Mouse (Mus musculus) midbrain, postnatal 0 days (tissue): Measurements from ENCODE around the gene Id1. TPM values are rescaled to one million over a fixed set of nuclear protein-coding genes. Genes with fewer than 3 reads are reported as not detected.
A peak's percentile ranks its signal among the peaks of the same experiment; 100 is the strongest.

Source experiments
- ATAC-seq: fragments of 200-750 bp; cut with Nextera tagmentation; 2 replicates; pipeline ENCODE4 v1.8.0; 2017; ENCODE audit warnings: moderate number of reproducible peaks, mild to moderate bottlenecking, moderate TSS enrichment, moderate library complexity; ENCODE audit not compliant: low FRiP score
- DNase-seq: peaks from one replicate; pipeline ENCODE4 v3.0.0-alpha.2; 2015; ENCODE audit warnings: low spot score
- H3K27ac ChIP-seq: fragments of 300-500 bp; sonication (generic); 2 replicates; pipeline ENCODE4 v1.5.1; 2014; ENCODE audit warnings: low read depth, mild to moderate bottlenecking, low read length, mixed read lengths
- H3K27me3 ChIP-seq: fragments of 300-500 bp; sonication (generic); 2 replicates; pipeline ENCODE4 v1.6.1; 2014; ENCODE audit warnings: low read length, control low read depth, mixed read lengths; ENCODE audit not compliant: insufficient read depth
- H3K36me3 ChIP-seq: fragments of 300-500 bp; sonication (generic); 2 replicates; pipeline ENCODE4 v1.6.1; 2014; ENCODE audit warnings: low read length, control low read depth, mixed read lengths; ENCODE audit not compliant: insufficient read depth
- H3K4me1 ChIP-seq: fragments of 300-500 bp; sonication (generic); 2 replicates; pipeline ENCODE4 v1.6.1; 2014; ENCODE audit warnings: mild to moderate bottlenecking, control low read depth, antibody characterized with exemption, low read length, mixed read lengths; ENCODE audit not compliant: insufficient read depth
- H3K4me2 ChIP-seq: fragments of 300-500 bp; sonication (generic); 2 replicates; pipeline ENCODE4 v1.6.1; 2014; ENCODE audit warnings: low read depth, mild to moderate bottlenecking, low read length, mixed read lengths; ENCODE audit not compliant: poor library complexity, severe bottlenecking
- H3K4me3 ChIP-seq: fragments of 300-500 bp; sonication (generic); 2 replicates; pipeline ENCODE4 v1.5.1; 2014; ENCODE audit warnings: low read depth, mild to moderate bottlenecking, low read length, moderate library complexity
- H3K9ac ChIP-seq: fragments of 300-500 bp; sonication (generic); replicated peaks from 2 replicates; pipeline ENCODE4 v1.6.1; 2014; ENCODE audit warnings: mild to moderate bottlenecking, low read length, moderate library complexity, mixed read lengths; ENCODE audit not compliant: poor library complexity, severe bottlenecking
- H3K9me3 ChIP-seq: fragments of 300-500 bp; sonication (generic); 2 replicates; pipeline ENCODE4 v1.6.1; 2016; ENCODE audit warnings: low read length, control low read depth
- CTCF ChIP-seq: IDR thresholded peaks from 2 replicates; pipeline ENCODE4 v1.5.1; 2016; ENCODE audit warnings: antibody characterized with exemption, mild to moderate bottlenecking
- WGBS: fragments of 180-500 bp; shearing (Covaris S2); extraction: QIAGEN DNeasy Blood & Tissue Kit; methylation state at CpG from one replicate; pipeline ENCODE4 v1.1.7; 2014; 5-methylcytosine and 5-hydroxymethylcytosine counted together
- polyA plus RNA-seq: library from polyadenylated mRNA; unstranded; fragments of >200 nt; fragmentation: Nextera tagmentation; extraction: Ambion mirVana; gene quantifications from 2 replicates; pipeline ENCODE4 v1.2.1, GENCODE M21; 2015
- total RNA-seq: library from RNA; depleted of rRNA; stranded (reverse); fragments of >200 nt; gene quantifications from 2 replicates; pipeline ENCODE4 v1.2.3, GENCODE M21; 2014; rRNA removed

Id1 gene
- total RNA-seq (69.6 and 71.7 TPM in 2 replicates), polyA plus RNA-seq (52.6 and 58.3 TPM in 2 replicates)

DNA sequence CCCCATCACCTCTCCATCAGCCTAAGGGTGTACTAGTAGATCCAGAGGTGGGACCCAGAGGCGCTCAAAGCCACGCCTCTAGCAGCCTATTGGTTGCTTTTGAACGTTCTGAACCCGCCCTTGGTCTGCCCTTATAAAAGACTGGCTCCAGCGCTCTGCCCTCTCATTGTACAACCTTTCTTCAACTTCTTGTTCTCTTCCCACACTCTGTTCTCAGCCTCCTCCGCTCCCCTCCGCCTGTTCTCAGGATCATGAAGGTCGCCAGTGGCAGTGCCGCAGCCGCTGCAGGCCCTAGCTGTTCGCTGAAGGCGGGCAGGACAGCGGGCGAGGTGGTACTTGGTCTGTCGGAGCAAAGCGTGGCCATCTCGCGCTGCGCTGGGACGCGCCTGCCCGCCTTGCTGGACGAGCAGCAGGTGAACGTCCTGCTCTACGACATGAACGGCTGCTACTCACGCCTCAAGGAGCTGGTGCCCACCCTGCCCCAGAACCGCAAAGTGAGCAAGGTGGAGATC, at the start of gene Id1:
Id1 (plus strand) TSS at position 162 of the 512 bp plus-strand sequence.
- DNase-seq: peak; percentile 91
- H3K4me3 ChIP-seq: peak within 1 kb of the TSS; percentile 45
- H3K9me3 ChIP-seq: no peaks in the 10 kb centered on the region
- peaks cover 3% of the 10 kb centered on the region; the same call in 1 of the 2 replicates for H3K4me1 ChIP-seq
- H3K9ac ChIP-seq: peak within 1 kb of the TSS; percentile 60
- peak within 1 kb of the TSS; percentile 85 for H3K4me2 ChIP-seq
- H3K27me3 ChIP-seq: no peaks in the 10 kb centered on the region
- peak; percentile 74 for ATAC-seq
- no peaks in the 10 kb centered on the region for H3K36me3 ChIP-seq
- under 1% methylated on average over 28 of the region's 28 CpGs for WGBS
- no peak for TF ChIP-seq CTCF
- peak within 1 kb of the TSS; percentile 66 for H3K27ac ChIP-seq

DNA sequence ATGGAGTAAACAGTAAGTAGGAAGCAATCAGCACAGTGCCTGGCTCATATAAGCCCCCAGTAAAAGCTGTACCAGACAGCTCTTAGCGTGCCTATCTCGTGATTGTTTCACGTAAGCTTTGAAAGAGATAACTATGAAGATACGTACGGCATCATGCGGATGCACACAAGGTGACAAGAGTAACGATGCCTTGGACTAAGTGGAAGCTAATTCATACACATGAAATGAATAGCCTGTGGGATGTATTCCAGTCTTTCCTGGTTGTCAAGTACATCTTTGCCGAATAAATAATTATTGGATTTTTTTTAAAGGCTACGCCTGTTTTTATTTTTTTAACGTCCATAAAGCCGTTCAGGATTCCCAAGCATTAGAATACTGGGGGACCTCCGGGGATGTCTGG, 49.7 kb upstream of the Id1 start:
- Histone ChIP-seq H3K27ac (peak overlapping the region; percentile 62), H3K9ac (no peak overlapping the region), H3K27me3 (no peaks in the 10 kb centered on the region), H3K4me2 (peak overlapping the region; percentile 20), H3K4me1 (no peaks in the 10 kb centered on the region), H3K4me3 (no peak overlapping the region), H3K36me3 (peaks cover 79% of the 10 kb centered on the region), H3K9me3 (no peaks in the 10 kb centered on the region)
- peak; percentile 20; the same call in 1 of the 2 replicates for ATAC-seq
- 60% methylated on average over 12 of the region's 12 CpGs for WGBS
- TF ChIP-seq CTCF: no peak
- no peak for DNase-seq

DNA sequence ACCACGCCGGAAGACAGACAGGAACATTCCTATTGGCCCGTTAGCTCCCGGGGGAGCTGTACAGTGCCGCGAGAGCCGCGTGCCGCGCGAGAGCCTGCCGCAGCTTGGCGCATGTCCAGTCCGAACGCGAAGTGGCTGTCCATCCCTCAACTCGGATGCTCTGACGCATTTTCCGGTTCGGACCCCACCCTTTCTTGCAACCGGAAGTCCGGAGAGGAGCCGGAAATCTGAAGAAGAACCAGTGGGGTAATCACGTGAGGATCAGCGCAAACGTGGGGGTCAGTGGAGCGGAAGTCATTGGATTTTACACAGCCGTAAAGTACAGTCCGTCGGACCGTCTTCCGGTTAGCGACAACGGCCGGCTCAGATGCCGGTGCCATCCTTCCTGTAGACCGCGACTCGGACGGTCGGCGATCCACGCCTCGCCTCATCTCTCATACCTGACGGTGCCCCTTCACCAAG, 49.2 kb upstream of the Id1 start, which contains the start of gene Mcts2:
Mcts2 (plus strand) TSS at position 230 of the 462 bp plus-strand sequence.
- Histone ChIP-seq H3K9me3 (no peaks in the 10 kb centered on the region), H3K4me3 (peak within 1 kb of the TSS; percentile 39), H3K36me3 (peaks cover 75% of the 10 kb centered on the region), H3K27ac (peak within 1 kb of the TSS; percentile 62), H3K4me2 (peak within 1 kb of the TSS; percentile 53), H3K27me3 (no peaks in the 10 kb centered on the region), H3K4me1 (no peaks in the 10 kb centered on the region), H3K9ac (peak within 1 kb of the TSS; percentile 51)
- DNase-seq (peak; percentile 96), ATAC-seq (peak; percentile 94)
- 53% methylated on average over 45 of the region's 45 CpGs for WGBS
- TF ChIP-seq CTCF: no peak

DNA sequence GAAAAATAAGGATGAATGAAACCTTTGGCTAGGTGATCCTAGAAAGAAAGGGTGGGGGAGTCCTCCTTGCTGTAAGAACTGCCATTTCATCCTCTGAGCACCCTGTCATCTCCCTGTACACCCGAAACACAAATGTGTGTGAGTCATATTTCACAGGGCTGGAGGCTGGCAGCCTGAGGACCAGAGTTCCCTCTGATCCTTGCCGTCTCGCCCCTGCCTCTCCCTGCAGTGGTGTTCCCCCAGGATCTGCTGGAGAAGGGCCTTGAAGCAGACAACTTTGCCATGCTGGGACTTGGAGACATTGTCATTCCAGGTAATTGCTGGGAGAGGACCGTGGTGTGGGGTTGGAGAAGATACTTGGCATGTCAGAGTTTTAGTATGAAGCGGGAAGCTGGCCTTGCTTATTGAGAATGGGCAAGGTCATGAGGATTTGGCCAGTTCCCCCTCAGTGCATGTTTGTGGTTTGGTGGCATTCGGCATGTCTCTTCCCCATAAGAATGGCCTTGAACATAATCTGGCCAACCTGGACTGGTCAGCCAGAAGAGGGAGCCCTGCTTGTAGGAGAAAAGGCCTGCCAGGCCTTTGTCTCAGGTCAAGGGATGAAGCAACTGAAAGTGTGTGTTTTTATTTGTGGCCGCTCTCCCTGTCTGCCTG, 44.4 kb upstream of the Id1 start:
- DNase-seq (peak; percentile 50), ATAC-seq (no peak)
- Histone ChIP-seq H3K4me2 (no peak overlapping the region), H3K9me3 (no peaks in the 10 kb centered on the region), H3K4me3 (no peak overlapping the region), H3K4me1 (no peaks in the 10 kb centered on the region), H3K27me3 (no peaks in the 10 kb centered on the region), H3K27ac (no peak overlapping the region), H3K36me3 (peaks cover 47% of the 10 kb centered on the region), H3K9ac (no peak overlapping the region)
- peak; percentile 65 for TF ChIP-seq CTCF
- WGBS: 72% methylated on average over 7 of the region's 7 CpGs

DNA sequence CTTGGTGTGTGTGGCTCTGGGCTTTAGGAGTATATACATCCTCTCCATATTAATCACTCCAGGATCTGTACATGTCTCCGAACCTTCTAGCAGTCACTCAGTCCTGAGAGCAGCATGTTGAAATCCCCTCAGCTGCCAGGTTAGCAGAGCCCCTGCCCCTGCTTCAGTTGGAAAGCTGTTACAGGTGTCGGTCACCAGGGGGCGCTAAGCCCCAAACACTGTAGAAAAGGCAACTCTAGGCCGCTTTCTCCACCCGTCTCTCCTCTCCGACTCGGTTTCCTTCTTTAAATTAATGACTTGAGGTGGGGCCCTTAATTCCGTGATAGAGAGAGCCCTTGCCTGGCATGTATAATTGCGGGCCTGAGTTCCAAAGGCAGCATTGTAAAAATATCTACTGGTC, 42.8 kb upstream of the Id1 start:
- peak; percentile 87 for DNase-seq
- Histone ChIP-seq H3K9ac (0 out of 2 replicates have a peak overlapping the region, but pooled peaks have one; percentile 2), H3K27ac (0 out of 2 replicates have a peak overlapping the region, but pooled peaks have one; percentile 8), H3K4me2 (peak overlapping the region; percentile 28; the same call in 1 of the 2 replicates), H3K36me3 (peaks cover 42% of the 10 kb centered on the region), H3K9me3 (no peaks in the 10 kb centered on the region), H3K27me3 (no peaks in the 10 kb centered on the region), H3K4me3 (no peak overlapping the region), H3K4me1 (no peaks in the 10 kb centered on the region)
- 15% methylated on average over 9 of the region's 9 CpGs for WGBS
- TF ChIP-seq CTCF: peak; percentile 93
- peak; percentile 20; the same call in 1 of the 2 replicates for ATAC-seq

DNA sequence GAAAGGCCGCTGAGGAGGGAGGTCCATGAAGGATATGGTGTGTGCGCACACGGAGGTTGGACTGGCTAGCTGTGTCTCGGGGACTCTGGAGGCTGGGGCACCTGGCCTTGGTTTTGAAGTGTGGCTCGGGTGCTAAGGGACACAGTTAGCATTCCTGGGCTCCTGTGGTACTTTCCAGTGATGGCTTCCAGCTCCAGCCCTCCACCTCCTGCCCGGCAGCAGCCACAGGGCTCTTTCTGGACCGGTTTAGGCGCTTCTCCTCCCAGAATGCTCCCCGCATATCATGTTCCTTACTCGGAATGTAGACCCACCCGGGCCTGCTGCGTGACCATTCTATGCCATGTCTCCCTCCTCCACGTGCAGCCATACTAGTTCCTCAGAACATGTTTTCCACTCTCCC, 42.3 kb upstream of the Id1 start:
- peaks cover 42% of the 10 kb centered on the region for H3K36me3 ChIP-seq
- peak overlapping the region; percentile 28; the same call in 1 of the 2 replicates for H3K4me2 ChIP-seq
- 0 out of 2 replicates have a peak overlapping the region, but pooled peaks have one; percentile 8 for H3K27ac ChIP-seq
- WGBS: 88% methylated on average over 13 of the region's 13 CpGs
- no peak for ATAC-seq
- H3K4me1 ChIP-seq: no peaks in the 10 kb centered on the region
- DNase-seq: no peak
- no peak overlapping the region for H3K4me3 ChIP-seq
- H3K9ac ChIP-seq: 0 out of 2 replicates have a peak overlapping the region, but pooled peaks have one; percentile 2
- H3K27me3 ChIP-seq: no peaks in the 10 kb centered on the region
- no peak for TF ChIP-seq CTCF
- no peaks in the 10 kb centered on the region for H3K9me3 ChIP-seq
